Mouse (Mus musculus): Measurements from ENCODE around the gene Hmgb3.

DNA sequence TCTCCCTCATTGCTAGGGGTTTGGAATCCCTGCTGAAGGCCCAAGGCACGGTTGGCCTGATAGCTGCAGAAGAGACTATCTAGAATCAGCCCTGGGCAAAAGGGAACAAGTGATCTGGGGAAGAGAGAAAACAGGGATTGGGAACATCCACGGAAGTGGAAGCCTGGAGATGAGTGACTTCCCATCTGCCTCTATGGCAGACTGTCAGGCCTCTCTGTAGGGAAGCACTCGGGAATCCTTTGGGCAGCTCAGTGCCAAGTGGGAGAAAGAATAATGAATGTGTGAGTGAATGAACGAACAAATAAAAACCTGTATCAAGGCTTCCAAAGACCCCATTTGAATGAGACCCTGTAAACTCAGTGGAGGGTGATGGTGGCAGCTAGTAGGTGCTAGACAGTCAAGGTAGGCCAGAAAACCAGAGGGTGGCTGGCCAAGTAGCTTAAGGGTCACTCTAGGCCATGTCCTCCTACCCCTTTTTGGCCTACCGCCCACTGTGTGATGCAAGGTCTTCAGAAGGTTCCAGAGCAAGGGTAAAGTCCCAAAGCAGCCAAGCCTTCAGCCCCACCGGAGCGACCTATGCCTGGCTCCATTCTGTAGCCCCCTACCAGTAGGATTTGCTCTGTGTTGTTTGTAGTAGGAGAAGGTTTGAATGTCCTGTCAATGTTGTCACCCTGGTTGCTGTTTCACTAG, 14.8 kb upstream of the Hmgb3 start:
- no peak for TF ChIP-seq CTCF (conservative IDR thresholded peaks at IDR 0.05 in 1 of 2, IDR thresholded peaks at IDR 0.05 in 1 of 2; ENCODE audit: low read depth in 2 of 2, low read length in 2 of 2)
- no peak for TF ChIP-seq CHD2 (IDR thresholded peaks at IDR 0.05; ENCODE audit: low read length)
- TF ChIP-seq ZKSCAN1 (IDR thresholded peaks at IDR 0.05; ENCODE audit: borderline replicate concordance, low read depth, low read length) = no peak
- no peak for TF ChIP-seq HCFC1 (IDR thresholded peaks at IDR 0.05; ENCODE audit: low read depth, low read length)
- no peak for TF ChIP-seq POLR2A (IDR thresholded peaks at IDR 0.05; ENCODE audit: low read depth, low read length)
- TF ChIP-seq CHD1 (IDR thresholded peaks at IDR 0.05; ENCODE audit: low read depth, low read length) = no peak
- TF ChIP-seq MXI1 (IDR thresholded peaks at IDR 0.05; ENCODE audit: low read depth, low read length) = no peak
- TF ChIP-seq MYC (IDR thresholded peaks at IDR 0.05; ENCODE audit: low read depth, low read length) = no peak
- TF ChIP-seq EP300 (IDR thresholded peaks at IDR 0.05; ENCODE audit: low read length) = no peak
